Mouse (Mus musculus) left cerebral cortex, postnatal 14 days (tissue): ENCODE results near the gene Rnf148. TPM values are rescaled to one million over a fixed set of nuclear protein-coding genes. Genes with fewer than 3 reads are reported as not detected.

Experiments used
- DNase-seq, 2 experiments: peaks; one replicate each; pipeline ENCODE4 v3.0.0; 2021 to 2022; ENCODE audit warnings: low spot score in 2 of 2, mixed read lengths in 1 of 2
- intact Hi-C: fragments of 180-260 bp; cut with DNase I; formaldehyde crosslinking; loops from one replicate; pipeline ENCODE4 v1.15.1; 2025
- long read RNA-seq, 2 experiments: library from polyadenylated mRNA; stranded (forward); transcript quantifications; one replicate each; pipeline ENCODE4 v2.0.0; 2021
- total RNA-seq, 2 experiments: library from RNA; stranded (reverse); gene quantifications; 2 replicates each; pipeline ENCODE4 v1.2.3; 2021

The Rnf148 gene
- total RNA-seq: under 1 TPM; 0.55 to 0.94 TPM
- long read RNA-seq, experiment 1: 0 reads
- long read RNA-seq, experiment 2: 0 reads

DNA sequence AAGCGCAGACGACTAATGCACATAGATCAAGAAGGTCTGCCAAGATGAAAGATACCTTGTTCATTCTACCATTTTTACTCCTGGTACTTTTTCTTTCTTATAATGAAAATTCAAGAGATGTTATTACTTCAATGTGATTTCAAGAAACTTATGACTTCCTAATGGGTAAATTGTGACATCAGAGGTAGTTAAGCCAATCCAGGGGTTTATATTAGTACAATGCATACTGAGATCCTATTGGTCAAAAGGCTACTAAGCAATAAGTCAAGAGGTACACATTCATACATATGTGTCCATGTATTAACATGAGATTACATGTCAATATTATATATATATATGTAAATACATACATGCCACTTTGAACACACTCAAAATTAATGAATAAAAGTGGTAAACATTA is at the start of gene Rnf148:
TSS of gene Rnf148 (minus strand) at position 101 of the 400 bp plus-strand sequence.
- intact Hi-C loops: no loop called here
- no peak for DNase-seq

DNA sequence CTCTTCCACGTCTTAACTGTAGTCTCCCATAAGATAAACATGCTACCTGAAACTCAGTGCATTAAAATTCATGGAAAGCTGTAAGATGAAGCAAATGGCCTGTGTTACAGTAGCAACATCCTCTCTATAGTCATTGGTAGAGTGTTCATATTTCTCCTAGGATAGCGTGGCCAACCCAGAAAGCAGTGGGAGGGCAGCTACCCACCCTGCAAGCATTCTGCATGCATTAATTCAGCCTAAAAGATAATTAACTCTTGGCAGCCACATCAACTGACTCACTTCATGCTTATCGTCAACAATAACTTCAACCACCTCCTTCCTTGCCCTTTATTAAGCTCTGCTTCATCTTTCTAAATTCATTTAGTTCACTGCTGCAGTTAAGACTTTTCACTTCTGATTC is 45.9 kb upstream of the Rnf148 start:
- DNase-seq: no peak
- intact Hi-C loops: no loop called here

DNA sequence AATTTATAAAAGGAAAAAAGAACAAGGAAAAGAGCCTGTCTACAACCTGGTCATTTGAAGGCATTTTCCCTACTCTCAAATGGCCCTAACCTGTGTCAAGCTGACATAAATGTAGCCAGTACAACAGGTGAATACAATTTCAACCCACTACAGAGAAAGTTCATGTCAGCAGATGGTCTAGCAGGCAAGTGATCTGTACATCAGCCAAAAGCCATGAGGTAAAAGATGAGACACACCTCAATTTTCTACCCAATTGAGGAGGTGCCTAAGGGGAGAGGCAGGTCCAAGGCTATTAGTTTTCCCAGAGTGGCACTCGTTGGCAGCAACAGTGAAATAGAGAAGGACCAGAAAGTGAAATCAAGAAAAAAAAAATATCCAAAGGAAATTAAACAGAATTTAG is 23.2 kb upstream of the Rnf148 start:
- intact Hi-C loops: no loop called here
- DNase-seq: no peak

DNA sequence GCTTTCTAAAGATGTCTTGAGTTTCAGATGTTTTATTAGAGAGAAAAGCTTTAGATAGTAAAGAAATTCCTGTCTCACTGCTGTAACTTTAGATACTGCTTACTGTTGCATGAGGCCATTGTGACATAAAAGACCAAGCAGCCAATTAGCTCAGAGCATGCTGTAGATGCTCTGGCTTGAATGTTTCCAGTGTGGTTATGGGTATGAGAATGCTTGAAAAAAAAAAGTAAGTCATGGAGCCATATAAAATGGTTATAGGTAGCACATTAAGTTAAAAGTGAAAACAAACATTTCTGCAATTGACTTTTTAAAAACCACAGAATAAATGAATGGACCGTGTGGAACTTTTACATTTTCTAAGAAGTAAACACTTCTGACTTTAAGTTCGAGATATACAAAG is 4.7 kb downstream of the Rnf148 start, which contains the start of gene Rnf133:
TSS of gene Rnf133 (minus strand) at position 101 of the 400 bp plus-strand sequence.
- intact Hi-C loops: no loop called here
- no peak for DNase-seq

DNA sequence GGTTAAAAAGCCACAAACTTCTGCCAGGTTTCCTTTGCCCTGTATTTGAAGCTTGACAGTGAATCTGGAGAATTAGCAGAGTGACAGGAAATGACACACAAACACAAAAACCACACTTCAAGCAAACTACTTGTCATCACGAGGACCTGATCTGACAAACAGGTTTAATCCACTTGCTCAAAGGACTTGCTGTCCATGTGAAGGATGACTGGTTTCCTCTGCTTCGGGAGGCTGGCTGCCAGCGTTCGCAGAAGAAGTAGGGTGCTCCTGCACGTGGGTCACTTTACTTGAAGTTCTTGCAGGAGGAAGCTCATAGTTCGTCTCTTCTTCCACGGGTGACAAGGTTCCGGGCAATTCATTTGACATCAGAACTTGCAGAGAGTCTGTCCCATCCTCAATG is 6.2 kb downstream of the Rnf148 start:
- intact Hi-C loops: no loop called here
- DNase-seq: no peak

DNA sequence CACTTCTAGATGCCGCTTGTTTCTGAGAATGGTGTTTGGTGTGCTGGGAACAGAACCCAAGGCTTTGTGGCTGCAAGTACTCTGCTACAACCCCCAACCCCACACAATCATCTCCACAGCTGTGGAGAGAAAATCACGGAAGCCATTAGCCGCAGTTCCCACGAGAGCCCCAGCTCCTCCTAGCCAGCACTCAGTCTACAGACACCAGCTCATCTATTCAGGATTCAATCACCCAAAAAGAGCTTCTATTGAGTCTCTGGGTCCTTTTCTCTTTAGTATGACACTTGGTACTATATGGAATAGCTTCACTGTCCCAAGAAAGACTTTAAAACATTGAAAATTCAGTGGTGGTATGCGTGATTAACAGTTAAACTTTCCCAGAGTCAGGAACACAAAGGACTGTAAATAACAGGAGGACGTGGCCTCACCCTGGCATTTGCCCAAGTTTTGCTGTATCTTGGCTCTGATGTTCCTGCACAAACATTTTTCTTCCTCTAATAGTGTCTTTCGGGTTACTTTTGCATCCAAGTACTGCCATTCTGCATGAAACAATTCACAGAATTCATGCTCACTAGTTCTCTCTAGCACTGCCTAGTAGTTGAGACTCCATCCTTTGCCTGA is 7.2 kb downstream of the Rnf148 start:
- no peak for DNase-seq
- intact Hi-C loops: no loop called here

DNA sequence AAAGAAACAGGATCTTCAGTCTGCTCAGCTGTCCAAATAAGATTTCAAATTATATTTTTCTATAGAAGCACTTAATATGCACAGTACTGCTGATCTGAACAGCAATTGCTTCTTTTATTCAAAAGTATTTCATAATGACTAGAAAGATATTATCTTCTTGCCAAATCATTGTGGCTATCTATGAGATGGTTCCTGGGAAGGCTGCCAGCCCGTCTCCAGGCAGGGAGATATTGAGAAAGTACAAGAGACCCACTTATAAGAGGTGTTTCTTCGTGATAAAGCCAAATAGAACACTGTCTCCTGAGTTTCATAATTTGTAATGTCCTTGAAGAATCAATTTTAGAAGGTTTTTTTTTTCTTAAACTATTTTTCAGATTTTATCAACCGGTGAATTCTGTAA is 17.9 kb downstream of the Rnf148 start:
- intact Hi-C loops: no loop called here
- DNase-seq: peak in 1 of 2 experiments; percentile 47

DNA sequence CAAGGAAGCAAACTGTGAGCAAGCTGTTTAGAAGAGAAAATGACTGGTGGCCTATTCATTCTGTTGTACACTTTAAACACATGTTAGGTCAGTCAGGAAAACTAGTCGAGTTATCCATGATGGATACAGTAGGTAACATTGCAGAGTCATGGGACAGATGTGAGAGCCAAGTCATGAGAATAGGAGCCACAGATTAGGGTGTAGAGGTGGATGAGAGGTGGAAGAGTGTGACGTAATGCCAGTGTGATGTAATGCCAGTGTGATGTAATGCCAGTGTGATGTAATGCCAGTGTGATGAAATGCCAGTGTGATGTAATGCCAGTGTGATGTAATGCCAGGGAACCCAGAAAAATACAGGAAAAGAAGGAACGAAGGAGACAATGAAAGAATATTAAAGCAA is 19.7 kb downstream of the Rnf148 start:
- intact Hi-C loops: no loop called here
- DNase-seq: no peak

DNA sequence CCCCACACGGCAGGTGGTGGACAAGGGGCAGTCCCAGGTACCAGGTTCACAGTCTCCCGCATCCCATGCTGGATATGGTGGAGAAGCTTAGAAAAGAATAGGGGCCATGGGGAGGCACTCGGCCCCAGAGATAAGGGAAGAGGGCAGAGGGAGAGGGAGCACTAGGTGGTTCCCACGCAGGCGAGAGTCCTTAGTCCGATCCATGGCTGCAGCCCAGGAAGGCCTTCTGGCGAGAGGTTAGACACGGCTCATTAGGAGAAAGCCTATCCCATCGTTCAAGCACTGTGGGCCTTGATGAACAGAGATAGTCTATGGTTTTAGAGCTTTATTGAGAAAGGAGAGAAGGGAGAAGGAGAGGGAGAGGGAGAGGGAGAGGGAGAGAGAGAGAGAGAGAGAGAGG is 20.9 kb downstream of the Rnf148 start:
- no peak for DNase-seq
- intact Hi-C loops: no loop called here

DNA sequence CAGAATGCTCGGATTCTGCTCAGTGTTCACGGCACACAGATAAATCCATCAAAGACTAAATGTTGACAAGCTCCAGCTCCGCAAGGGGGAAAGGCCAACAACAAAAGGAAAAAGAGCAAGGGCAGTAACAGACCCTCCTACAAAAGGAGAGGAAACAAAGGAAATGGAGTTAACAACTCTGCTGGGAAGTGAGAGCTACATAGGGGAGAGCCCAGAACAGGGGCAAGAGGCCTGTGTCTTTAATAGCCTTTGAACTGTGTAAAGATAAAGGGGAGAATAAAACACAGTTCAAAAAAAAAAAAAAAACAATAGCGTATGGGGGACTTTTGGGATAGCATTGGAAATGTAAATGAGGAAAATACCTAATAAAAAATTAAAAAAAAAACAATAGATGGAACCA is 24.5 kb downstream of the Rnf148 start:
- no peak for DNase-seq
- intact Hi-C loops: no loop called here

Other genes starting within 250 kb of the Rnf148 start
- not detected for gene Rnf133, start 4.8 kb downstream of the Rnf148 start, total RNA-seq
- 10 to 100 TPM; 78.0 to 86.7 TPM for gene Cadps2, start 184.3 kb upstream of the Rnf148 start, total RNA-seq